Mouse (Mus musculus) cerebellum, adult 9-10 months (tissue): ENCODE data around the gene Matk.
A peak's percentile ranks its signal among the peaks of the same experiment; 100 is the strongest.
"Not testable (repeated sequence)": the region's sequence is repeated elsewhere in the genome, so short reads cannot be mapped to it uniquely, and the experiment has no call there.

Experiments used
- DNase-seq: peaks from one replicate; pipeline ENCODE4 v3.0.0; 2022

The Matk gene

GRCm38 (mm10) chr10:81252424-81253419 lies at the start of gene Matk:
Gene Matk, plus strand, starts transcription at chr10:81252935.
- DNase-seq: no peak

- DNase-seq: no peak
These were observed 49.6 kb upstream of the Matk start for GRCm38 (mm10) chr10:81202978-81203720.

- no peak for DNase-seq
These were observed 48.6 kb upstream of the Matk start for GRCm38 (mm10) chr10:81204137-81204536.

GRCm38 (mm10) chr10:81210154-81210553 lies 42.6 kb upstream of the Matk start:
- DNase-seq: no peak

GRCm38 (mm10) chr10:81216260-81216659 lies 36.5 kb upstream of the Matk start:
- no peak for DNase-seq

GRCm38 (mm10) chr10:81216810-81217209 lies 35.9 kb upstream of the Matk start:
- no peak for DNase-seq

GRCm38 (mm10) chr10:81217267-81217666 lies 35.5 kb upstream of the Matk start:
- not testable (repeated sequence) for DNase-seq

GRCm38 (mm10) chr10:81217964-81218363 lies 34.8 kb upstream of the Matk start:
- peak; percentile 81 for DNase-seq

GRCm38 (mm10) chr10:81221402-81222015 lies 31.2 kb upstream of the Matk start:
- DNase-seq: no peak

GRCm38 (mm10) chr10:81223731-81224130 lies 29.0 kb upstream of the Matk start:
- DNase-seq: not testable (repeated sequence)

- peak; percentile 68 for DNase-seq
These were observed 22.8 kb upstream of the Matk start for GRCm38 (mm10) chr10:81229735-81230437.

- peak; percentile 89 for DNase-seq
These were observed 22.1 kb upstream of the Matk start, which contains the start of gene Atcay for GRCm38 (mm10) chr10:81230438-81231332. Gene Atcay, minus strand, starts transcription at chr10:81230833.

- no peak for DNase-seq
These were observed 21.3 kb upstream of the Matk start for GRCm38 (mm10) chr10:81231436-81231835.

GRCm38 (mm10) chr10:81232580-81233225 lies 20.0 kb upstream of the Matk start, which contains the start of gene Zfr2:
Gene Zfr2, plus strand, starts transcription at chr10:81233155.
- DNase-seq: peak; percentile 96

- DNase-seq: no peak
These were observed 19.5 kb upstream of the Matk start for GRCm38 (mm10) chr10:81233226-81233585.

- DNase-seq: no peak
These were observed 18.5 kb upstream of the Matk start for GRCm38 (mm10) chr10:81234206-81234605.

GRCm38 (mm10) chr10:81236471-81237268 lies 16.1 kb upstream of the Matk start:
- DNase-seq: no peak

- DNase-seq: no peak
These were observed 14.1 kb upstream of the Matk start for GRCm38 (mm10) chr10:81238618-81239017.

- DNase-seq: no peak
These were observed 11.9 kb upstream of the Matk start for GRCm38 (mm10) chr10:81240876-81241275.

- no peak for DNase-seq
These were observed 10.7 kb upstream of the Matk start for GRCm38 (mm10) chr10:81242021-81242420.
